Mouse (Mus musculus): ENCODE measurements around the gene Tmem51.

DNA sequence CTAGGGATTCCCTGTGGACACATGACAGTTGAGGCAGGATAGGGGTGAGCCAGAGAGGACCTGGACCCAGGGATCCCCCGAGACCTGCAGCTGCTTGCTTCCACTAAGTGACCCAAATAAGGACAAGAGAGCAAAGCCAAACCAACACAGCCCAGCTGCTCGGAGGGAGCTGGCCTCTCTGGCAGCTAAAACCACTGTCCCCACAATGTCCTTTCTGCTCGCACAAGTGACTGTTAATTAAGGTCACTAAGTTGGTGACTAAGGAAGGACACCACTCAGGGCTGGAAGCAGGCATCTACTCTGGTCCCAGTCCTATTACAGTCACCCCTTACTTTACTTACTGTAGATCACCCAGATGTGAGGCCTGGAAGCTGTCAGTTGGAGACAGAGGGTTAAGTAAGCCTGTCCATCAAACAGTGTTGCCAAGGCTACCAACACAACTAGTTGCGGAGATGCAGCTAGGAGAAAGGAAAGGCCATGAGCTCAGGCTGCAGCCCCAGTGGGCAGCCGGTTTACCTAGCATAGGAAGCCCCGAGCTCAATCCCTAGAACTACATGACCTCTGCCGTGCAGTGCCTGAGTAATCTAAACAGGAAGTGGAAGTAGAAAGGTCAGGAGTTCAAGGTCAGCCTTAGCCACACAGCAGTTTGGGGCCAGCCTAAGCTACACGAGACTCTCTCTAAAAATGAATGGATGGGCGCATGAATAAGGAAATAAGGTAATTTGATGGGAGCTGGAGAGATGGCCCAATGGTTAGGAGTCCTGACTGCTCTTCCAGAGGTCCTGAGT lies 30.2 kb downstream of the Tmem51 start:
- TF ChIP-seq MAZ (IDR thresholded peaks at IDR 0.05; ENCODE audit: low read depth, low read length) (no peak), POLR2A (IDR thresholded peaks at IDR 0.05; ENCODE audit: control insufficient read depth in 1 of 2, insufficient read depth in 1 of 2, low read depth in 1 of 2, low read length in 2 of 2, poor library complexity in 1 of 2) (no peak), EP300 (IDR thresholded peaks at IDR 0.05; ENCODE audit: low read depth in 1 of 2, low read length in 2 of 2) (no peak), CTCF (IDR thresholded peaks at IDR 0.05 in 2 of 3, conservative IDR thresholded peaks at IDR 0.05 in 1 of 3; ENCODE audit: control insufficient read depth in 1 of 3, insufficient read depth in 1 of 3, low read depth in 2 of 3, low read length in 3 of 3, poor library complexity in 1 of 3, severe bottlenecking in 1 of 3) (no peak), ETS1 (IDR thresholded peaks at IDR 0.05; ENCODE audit: low read depth, low read length) (no peak)

Measured in MEL (cell line).